Mouse (Mus musculus) leukemia stem cell, adult 10-12 weeks (primary cell): Measurements from ENCODE around the gene Sly. TPM values are rescaled to one million over a fixed set of nuclear protein-coding genes. Genes with fewer than 3 reads are reported as not detected.

ENCODE experiments used
- polyA plus RNA-seq: library from polyadenylated mRNA; stranded (reverse); fragments of >175 nt; gene quantifications from 2 replicates; pipeline ENCODE4 v1.2.3, GENCODE M21; 2012; ENCODE audit warnings: low replicate concordance

Gene Sly
- not detected in 2 replicates for polyA plus RNA-seq

DNA sequence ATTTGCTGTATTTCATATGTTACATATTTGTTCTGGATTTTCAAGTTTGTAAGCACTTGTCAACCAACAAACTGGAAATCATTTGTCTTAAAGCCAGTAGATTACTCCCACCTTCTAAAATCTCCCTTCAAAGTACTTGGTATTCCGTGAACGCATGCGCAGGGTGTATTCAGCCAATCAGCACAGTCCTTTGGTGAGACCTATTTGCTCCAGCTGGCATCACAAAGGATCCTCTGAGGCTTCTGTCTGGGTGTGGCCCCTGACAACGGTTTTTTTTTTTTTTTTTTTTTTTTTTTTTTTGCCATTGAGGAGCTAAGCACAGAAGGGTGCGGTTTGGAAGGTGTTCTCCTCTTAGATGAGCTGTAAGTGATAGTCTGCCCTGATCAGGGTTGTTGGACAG is at the start of gene Sly:
TSS of gene Sly (plus strand) at position 301 of the 400 bp plus-strand sequence.

